Mouse (Mus musculus): ENCODE measurements around the gene Npepps.

GRCm38 (mm10) chr11:97184875-97185274 is 95.6 kb downstream of the Npepps start:
- TF ChIP-seq CTCF (IDR thresholded peaks at IDR 0.05; ENCODE audit: low read depth) (no peak), EP300 (optimal IDR thresholded peaks at IDR 0.05) (no peak)

All from stomach, postnatal 0 days (tissue).